Mouse (Mus musculus) ovary, adult 10 weeks (tissue): Measurements from ENCODE around the gene Rab8b. TPM values are rescaled to one million over a fixed set of nuclear protein-coding genes. Genes with fewer than 3 reads are reported as not detected.

ENCODE experiments used
- polyA plus RNA-seq: library from polyadenylated mRNA; stranded (reverse); fragments of 350-450 nt; fragmentation: Illumina TruSeq; extraction: RNeasy Lipid Tissue Mini Kit (QIAGEN cat#74804); gene quantifications from one replicate; pipeline ENCODE4 v1.2.3, GENCODE M21; 2014

Gene Rab8b
- polyA plus RNA-seq = 93.7 TPM

GRCm38 (mm10) chr9:66919382-66919971 lies at the start of gene Rab8b:
Rab8b (minus strand) TSS chr9:66919687.

GRCm38 (mm10) chr9:66945647-66946641 lies 26.5 kb upstream of the Rab8b start, which contains the start of gene Rps27l:
Rps27l (plus strand) TSS chr9:66946086.

GRCm38 (mm10) chr9:66834318-66835096 lies 85.0 kb downstream of the Rab8b start, which contains the start of gene Aph1c:
Aph1c (minus strand) TSS chr9:66834726.

GRCm38 (mm10) chr9:66796739-66797138 lies 122.7 kb downstream of the Rab8b start, which contains the start of gene Gm10647:
Gm10647 (plus strand) TSS chr9:66797039.

GRCm38 (mm10) chr9:66795464-66796324 lies 123.8 kb downstream of the Rab8b start, which contains the start of gene Aph1b:
Aph1b (minus strand) TSS chr9:66795490.

Other genes with a start within 250 kb of the Rab8b start
- gene Car12, start 206.0 kb downstream of the Rab8b start, polyA plus RNA-seq = 6.4 TPM
- gene Aph1b, start 124.2 kb downstream of the Rab8b start, polyA plus RNA-seq = 29.6 TPM
- 0.29 TPM for gene Gm10647, start 122.6 kb downstream of the Rab8b start, polyA plus RNA-seq
- 8.3 TPM for gene Aph1c, start 85.0 kb downstream of the Rab8b start, polyA plus RNA-seq
- 438 TPM for gene Rps27l, start 26.4 kb upstream of the Rab8b start, polyA plus RNA-seq
- gene Lactb, start 55.8 kb upstream of the Rab8b start, polyA plus RNA-seq = 11.4 TPM
- 818 TPM for gene Tpm1, start 129.7 kb upstream of the Rab8b start, polyA plus RNA-seq